11 mouse cellular contexts compared by ENCODE assay signal in genomic region chr8:8809349-8809748, GRCm38 (mm10).
"Had no signal": no experiment of that assay in that cellular context is flagged by ENCODE, and none has a peak within 500 bp of the region (broad histone marks: within the 10 kb centered on the region; RNA-seq: fewer than 3 reads in every experiment).

No protein-coding gene starts in this region.

- DNase-seq: liver; liver, embryonic 13.5 days; midbrain, embryonic 14.5 days; thymus, adult 18-20 months; thymus, postnatal 14 days; thymus, postnatal 4 days had no signal

- H3K4me3 ChIP-seq: hindbrain, embryonic 15.5 days; limb, embryonic 10.5 days; limb, embryonic 13.5 days; liver, embryonic 13.5 days had no signal

- H3K4me1 ChIP-seq: liver, embryonic 13.5 days had no signal

- H3K27ac ChIP-seq: hindbrain, embryonic 15.5 days; limb, embryonic 10.5 days; limb, embryonic 13.5 days; liver, embryonic 13.5 days had no signal

- H3K9ac ChIP-seq: hindbrain, embryonic 15.5 days; limb, embryonic 13.5 days; liver, embryonic 13.5 days had no signal

- H3K4me2 ChIP-seq: hindbrain, embryonic 15.5 days; limb, embryonic 13.5 days; liver, embryonic 13.5 days; midbrain, embryonic 11.5 days had no signal

- H3K9me3 ChIP-seq: hindbrain, embryonic 15.5 days; limb, embryonic 10.5 days; limb, embryonic 13.5 days; liver, embryonic 13.5 days had no signal

- ATAC-seq: intestine, postnatal 0 days had no signal

- H3K27me3 ChIP-seq: hindbrain, embryonic 15.5 days; limb, embryonic 13.5 days; liver, embryonic 13.5 days had no signal

- H3K36me3 ChIP-seq: hindbrain, embryonic 15.5 days; limb, embryonic 10.5 days; limb, embryonic 13.5 days; liver, embryonic 13.5 days had no signal
